Mouse (Mus musculus) left cerebral cortex, postnatal 14 days (tissue): ENCODE measurements around the gene Serinc5. TPM values are rescaled to one million over a fixed set of nuclear protein-coding genes. Genes with fewer than 3 reads are reported as not detected.
A peak's percentile ranks its signal among the peaks of the same experiment; 100 is the strongest.

Source experiments
- DNase-seq, 2 experiments: peaks; one replicate each; pipeline ENCODE4 v3.0.0; 2021 to 2022; ENCODE audit warnings: low spot score in 2 of 2, mixed read lengths in 1 of 2
- intact Hi-C: fragments of 180-260 bp; cut with DNase I; formaldehyde crosslinking; loops from one replicate; pipeline ENCODE4 v1.15.1; 2025
- total RNA-seq, 2 experiments: library from RNA; stranded (reverse); gene quantifications; 2 replicates each; pipeline ENCODE4 v1.2.3; 2021

Gene Serinc5
- total RNA-seq, 2 experiments from 2014 or later, result 60.2 to 73.2 TPM

DNA sequence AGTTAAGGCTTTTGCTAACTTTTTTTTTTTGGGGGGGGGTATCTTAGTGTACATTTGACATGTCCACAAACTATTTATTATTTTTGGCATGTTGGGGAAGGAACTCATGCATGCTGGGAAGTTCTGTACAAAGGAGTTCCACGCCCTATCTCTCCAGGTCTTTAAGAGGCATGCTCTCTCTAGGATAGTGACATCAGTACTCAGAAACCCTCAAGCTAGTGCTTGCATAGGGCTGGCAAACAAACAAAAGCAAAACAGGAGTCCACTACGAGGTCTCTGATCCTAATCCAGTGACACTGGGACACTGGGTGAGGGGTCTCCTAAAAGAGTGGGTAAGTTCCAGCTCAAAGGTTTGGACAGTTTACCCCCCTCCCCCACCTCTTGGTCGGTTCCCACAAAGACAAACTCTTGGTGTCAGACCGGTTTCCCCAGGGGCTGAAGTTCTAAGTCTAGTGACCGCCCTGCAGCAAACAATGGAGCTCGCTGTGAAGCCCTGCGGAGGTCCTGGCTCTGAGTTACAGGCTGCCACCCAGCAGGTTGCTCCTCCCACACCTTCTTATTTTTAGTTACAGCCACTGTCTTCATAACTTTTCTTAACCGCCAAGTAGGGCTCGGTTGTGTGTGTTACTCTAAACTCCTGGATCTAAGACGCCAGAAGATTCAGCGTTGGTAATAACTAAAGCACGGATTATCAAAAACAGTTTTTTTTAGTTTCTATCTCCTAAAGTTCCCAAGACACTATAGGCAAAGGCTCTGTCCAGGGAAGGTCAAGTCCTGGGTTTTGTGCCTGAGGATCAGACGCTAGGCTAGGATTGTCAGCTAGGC lies 1.2 kb upstream of the Serinc5 start:
- intact Hi-C loops, result loop anchor here (5.0 kb wide), 1 partner anchor 88 kb away; no protein-coding TSS in a partner anchor
- DNase-seq, result no peak

GRCm38 (mm10) chr13:92611254-92611784 lies 428 bp downstream of the Serinc5 start:
- no peak for DNase-seq
- intact Hi-C loops, result loop anchor here (5.0 kb wide), 1 partner anchor 86 kb away; no protein-coding TSS in a partner anchor

GRCm38 (mm10) chr13:92611917-92612316 lies 1.0 kb downstream of the Serinc5 start:
- intact Hi-C loops, result loop anchor here (5.0 kb wide), 1 partner anchor 85 kb away; no protein-coding TSS in a partner anchor
- no peak for DNase-seq

- no peak for DNase-seq
- intact Hi-C loops, result loop anchor here (5.0 kb wide), 1 partner anchor 84 kb away; no protein-coding TSS in a partner anchor
These were observed 2.2 kb downstream of the Serinc5 start for GRCm38 (mm10) chr13:92613094-92613493.

GRCm38 (mm10) chr13:92615201-92615600 lies 4.3 kb downstream of the Serinc5 start:
- intact Hi-C loops, result no loop called here
- no peak for DNase-seq

- DNase-seq, result no peak
- intact Hi-C loops, result no loop called here
These were observed 5.6 kb downstream of the Serinc5 start for GRCm38 (mm10) chr13:92616459-92616858.

GRCm38 (mm10) chr13:92626196-92626595 lies 15.3 kb downstream of the Serinc5 start:
- intact Hi-C loops, result no loop called here
- DNase-seq, result no peak

DNA sequence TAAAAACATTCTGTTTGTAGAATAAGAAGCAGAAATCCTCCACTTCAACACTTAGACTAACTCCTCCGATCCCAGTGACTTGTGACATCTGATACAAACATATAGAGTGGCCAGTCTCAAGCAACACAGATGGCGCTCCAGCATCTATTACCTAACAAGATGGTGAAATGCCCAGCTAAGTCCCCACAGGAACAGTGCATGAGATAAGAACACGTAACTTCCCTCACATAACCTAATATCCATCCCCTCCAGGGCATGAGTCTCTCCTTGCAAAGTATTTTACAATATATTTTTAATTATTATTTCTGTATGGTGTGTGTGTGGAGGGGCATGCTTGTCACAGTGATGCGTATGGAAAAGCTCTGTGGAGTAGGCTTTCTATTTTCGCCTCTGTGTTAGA lies 15.8 kb downstream of the Serinc5 start:
- intact Hi-C loops, result no loop called here
- no peak for DNase-seq

DNA sequence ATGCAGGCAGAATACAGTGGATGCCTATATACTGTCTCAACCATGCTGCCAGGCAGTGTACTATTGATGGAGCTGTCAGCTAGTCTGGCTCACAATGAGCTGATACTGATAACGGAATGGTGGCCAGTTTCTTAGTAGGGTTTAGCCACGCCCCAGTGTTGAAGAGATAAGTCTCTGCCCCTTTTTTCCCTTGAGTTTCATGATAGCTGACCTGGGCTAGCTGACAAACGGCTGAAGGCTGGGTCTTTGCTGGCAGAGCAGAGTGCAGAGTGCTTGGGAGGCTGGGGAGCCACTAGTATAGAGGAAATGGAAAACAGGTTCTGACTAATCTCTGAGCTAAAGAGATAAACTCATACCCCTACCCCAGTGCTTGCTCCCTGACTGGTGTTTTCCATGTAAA lies 18.6 kb downstream of the Serinc5 start:
- DNase-seq, result no peak

GRCm38 (mm10) chr13:92631450-92631849 lies 20.6 kb downstream of the Serinc5 start:
- intact Hi-C loops, result no loop called here

More for the DNA sequence above, 18.6 kb downstream of the Serinc5 start:
- intact Hi-C loops, result no loop called here

GRCm38 (mm10) chr13:92632550-92632949 lies 21.7 kb downstream of the Serinc5 start:
- intact Hi-C loops, result no loop called here
- no peak for DNase-seq

More at GRCm38 (mm10) chr13:92631450-92631849, 20.6 kb downstream of the Serinc5 start:
- DNase-seq, result no peak

DNA sequence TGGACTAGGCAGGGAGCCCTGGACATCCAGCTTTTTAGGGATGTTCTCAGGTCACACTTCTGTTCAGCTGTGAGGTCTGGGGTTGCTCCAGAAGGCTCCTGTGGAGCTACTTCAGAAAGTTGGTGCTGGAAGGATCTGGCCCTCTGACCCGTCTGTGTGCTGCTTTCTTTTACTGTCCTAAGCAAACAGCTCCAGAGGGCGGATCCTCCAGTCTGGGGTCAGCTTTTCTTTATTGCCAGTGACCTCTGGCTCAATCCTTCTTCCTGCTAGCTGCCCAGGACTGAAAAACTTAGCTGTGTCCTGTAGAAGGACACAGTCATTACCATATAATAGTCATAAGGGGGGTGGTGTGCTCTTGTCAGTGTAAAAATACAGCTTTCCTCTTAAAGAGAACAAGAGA lies 24.1 kb downstream of the Serinc5 start:
- intact Hi-C loops, result no loop called here
- DNase-seq, result no peak

DNA sequence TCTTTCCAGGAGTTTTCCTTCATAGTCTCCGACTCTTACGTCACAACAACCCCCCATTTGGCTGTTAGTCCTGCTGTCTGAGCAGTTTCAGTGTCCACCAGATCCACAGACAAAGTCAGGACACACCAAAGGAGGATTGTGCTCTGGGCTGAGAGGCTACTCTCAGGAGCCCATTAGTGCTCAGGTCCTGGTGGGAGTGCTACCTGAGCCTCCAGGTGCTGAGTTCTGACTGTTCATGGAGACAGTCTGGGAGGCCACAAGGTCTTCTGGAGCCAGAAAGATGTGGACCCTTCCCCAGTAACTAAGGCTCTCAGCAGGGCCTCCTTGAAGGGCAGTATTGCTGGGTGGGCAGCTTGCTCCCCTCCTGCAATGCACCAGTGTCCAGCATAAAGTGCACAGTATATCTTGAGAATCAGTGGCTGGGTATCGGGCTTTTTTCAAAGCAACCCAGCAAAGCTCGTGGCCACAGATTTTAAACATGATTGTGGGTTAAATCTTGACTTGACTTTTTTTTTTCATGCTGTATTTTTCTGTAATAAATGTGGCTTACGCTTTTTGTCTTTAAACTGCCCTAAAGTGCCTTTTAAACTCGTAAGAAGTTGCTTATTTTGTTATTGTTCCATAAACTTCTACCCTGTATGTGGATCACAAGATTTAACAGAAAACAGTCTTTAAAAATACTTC lies 25.5 kb downstream of the Serinc5 start:
- no peak for DNase-seq
- intact Hi-C loops, result no loop called here

DNA sequence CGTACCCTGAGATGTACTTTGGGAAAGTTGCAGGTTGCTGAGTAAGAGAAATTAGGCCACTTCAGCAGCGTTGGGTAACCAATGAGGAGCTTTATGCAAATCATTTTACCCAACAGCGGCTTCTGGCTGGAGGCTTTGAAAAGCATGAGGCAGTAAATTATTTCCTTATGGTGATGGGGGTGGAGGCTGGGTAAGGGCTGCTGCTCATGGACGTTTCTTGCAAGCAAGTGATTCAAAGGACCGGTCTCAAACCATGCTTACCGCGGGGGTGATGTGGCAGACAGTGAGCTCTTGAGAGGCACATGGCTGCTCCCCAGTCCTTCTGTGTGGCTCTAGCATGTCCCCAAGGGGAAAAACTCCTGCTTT lies 26.0 kb downstream of the Serinc5 start:
- peak; percentile 58 to 70 for DNase-seq
- intact Hi-C loops, result no loop called here

GRCm38 (mm10) chr13:92639093-92640014 lies 28.5 kb downstream of the Serinc5 start:
- intact Hi-C loops, result no loop called here
- peak; percentile 80 to 92 for DNase-seq

- intact Hi-C loops, result no loop called here
- DNase-seq, result no peak
These were observed 33.3 kb downstream of the Serinc5 start for GRCm38 (mm10) chr13:92644199-92644598.

GRCm38 (mm10) chr13:92644753-92645152 lies 33.9 kb downstream of the Serinc5 start:
- intact Hi-C loops, result no loop called here

DNA sequence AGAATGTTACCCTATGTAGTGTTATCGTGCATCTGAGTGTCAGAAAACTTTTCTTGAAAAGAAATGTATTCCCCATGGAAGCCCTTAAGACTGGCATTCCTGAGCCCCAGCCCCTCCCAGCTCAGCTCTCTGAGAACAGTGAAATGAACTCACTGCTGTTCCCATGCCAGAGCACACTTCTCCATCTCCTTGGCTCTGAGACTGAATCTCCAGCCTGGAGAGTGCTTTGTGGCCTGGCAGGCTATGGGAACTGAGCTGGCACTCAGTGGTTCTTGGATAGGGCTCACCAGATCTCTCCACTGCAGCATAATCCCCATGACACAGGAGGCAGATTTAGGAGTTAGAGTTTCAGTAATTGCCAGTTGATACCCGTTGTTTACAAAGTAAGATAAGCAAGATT lies 36.8 kb downstream of the Serinc5 start:
- intact Hi-C loops, result no loop called here
- DNase-seq, result no peak

More at GRCm38 (mm10) chr13:92644753-92645152, 33.9 kb downstream of the Serinc5 start:
- DNase-seq, result no peak

DNA sequence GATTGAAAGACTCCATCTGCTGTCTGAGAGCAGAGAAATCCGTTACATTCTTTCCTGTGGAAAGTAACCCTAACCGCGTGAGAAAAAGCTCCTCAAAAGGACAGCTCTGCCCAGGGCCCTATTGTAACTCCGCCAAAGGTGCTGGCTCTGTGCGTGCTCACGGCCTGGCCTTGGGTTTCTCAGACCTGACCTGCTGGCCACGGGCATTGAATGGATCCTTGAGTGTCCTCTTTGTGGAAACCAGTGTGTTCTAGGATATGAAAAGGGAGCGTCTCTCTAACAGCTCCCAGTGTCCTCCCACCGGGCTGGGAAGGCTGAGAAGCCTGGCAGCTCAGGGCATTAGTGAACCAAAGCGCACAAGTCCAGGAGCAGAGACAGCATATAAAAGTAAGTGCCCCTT lies 38.2 kb downstream of the Serinc5 start:
- no peak for DNase-seq
- intact Hi-C loops, result no loop called here
